Mouse (Mus musculus): Measurements from ENCODE around the gene Nup205.
A peak's percentile ranks its signal among the peaks of the same experiment; 100 is the strongest.

The Nup205 gene

DNA sequence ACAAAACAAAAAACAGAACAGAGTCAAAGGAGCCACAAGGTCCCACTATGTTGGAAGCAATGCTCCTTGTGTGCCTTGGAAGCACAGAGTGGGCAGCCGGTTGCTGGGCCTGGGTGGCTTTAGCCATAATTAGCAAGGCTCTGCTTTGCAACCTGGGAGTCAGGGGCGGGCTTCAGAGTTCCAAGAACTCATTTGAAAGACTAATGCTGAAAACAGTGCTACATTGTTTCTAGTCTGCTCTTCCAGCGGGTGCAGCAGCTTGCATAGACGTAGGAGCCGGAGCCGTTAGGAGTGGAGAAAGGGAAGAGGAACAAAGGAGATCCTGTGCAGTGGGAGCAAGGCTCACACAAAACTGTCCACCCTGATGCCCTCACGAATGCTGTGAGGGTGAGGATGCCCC, 111.7 kb downstream of the Nup205 start:
- no peak for DNase-seq

GRCm38 (mm10) chr6:35289676-35290075, 112.5 kb downstream of the Nup205 start:
- DNase-seq: no peak

DNA sequence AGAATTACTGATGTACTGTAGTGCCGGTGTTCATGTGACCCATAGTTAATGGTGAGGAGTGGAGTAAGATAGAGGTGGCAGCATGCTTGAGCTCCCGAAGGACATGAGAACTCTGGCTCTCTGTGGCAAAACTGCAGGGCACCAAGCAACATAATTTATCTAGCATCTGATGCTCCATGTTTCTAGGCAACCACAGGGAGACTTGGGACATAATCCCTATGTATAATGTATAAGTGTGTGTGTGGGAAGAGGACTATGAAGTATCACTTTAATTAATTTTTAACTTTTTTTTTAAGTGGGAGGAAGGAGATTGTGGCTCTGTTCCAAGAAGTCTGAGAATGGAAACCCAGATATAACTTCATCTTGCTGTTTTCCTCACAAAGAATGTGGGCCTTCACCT, 117.7 kb downstream of the Nup205 start:
- DNase-seq: no peak

DNA sequence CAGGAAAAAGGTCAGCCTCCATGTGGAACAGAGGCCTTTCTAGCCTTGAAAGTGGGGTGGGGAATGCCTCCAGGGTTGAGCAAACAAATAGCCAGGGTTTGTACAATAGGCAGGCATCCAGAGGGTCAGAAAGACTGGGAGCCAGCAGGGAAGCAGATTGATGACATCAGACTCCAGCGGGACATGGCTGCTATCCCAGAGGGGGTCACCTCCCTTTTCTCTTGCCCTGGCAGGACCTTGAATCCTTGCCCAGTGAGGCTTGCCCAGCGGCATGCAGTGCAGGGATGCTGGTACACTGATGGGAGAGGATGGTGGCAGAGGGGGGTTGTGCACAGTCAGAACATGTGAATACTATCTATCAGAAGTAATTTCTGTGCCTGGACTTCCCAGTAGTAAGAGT, 119.8 kb downstream of the Nup205 start:
- peak; percentile 3 for DNase-seq
